Mouse (Mus musculus) hematopoietic stem cell, adult 5-6 weeks (primary cell): ENCODE measurements at regions not wholly inside any gene's neighbourhood (a gene's known extent, or its start where the extent isn't known, plus 50 kb on each side); places are given as distances from the start of the nearest gene placed in this dataset.
A peak's percentile ranks its signal among the peaks of the same experiment; 100 is the strongest.
"Not testable (repeated sequence)": the region's sequence is repeated elsewhere in the genome, so short reads cannot be mapped to it uniquely, and the experiment has no call there.

Experiments used
- ATAC-seq, 2 experiments: fragments of 125-278 bp in 1 of 2; replicated peaks in 1 of 2; 2 replicates each; pipeline ENCODE4 v1.8.0; 2016 to 2017; ENCODE audit warnings: inconsistent platforms in 2 of 2, mild to moderate bottlenecking in 2 of 2, moderate number of reproducible peaks in 2 of 2, low read depth in 1 of 2, moderate TSS enrichment in 1 of 2; ENCODE audit not compliant: low FRiP score in 2 of 2, poor library complexity in 2 of 2, severe bottlenecking in 2 of 2, insufficient read depth in 1 of 2, low TSS enrichment in 1 of 2

DNA sequence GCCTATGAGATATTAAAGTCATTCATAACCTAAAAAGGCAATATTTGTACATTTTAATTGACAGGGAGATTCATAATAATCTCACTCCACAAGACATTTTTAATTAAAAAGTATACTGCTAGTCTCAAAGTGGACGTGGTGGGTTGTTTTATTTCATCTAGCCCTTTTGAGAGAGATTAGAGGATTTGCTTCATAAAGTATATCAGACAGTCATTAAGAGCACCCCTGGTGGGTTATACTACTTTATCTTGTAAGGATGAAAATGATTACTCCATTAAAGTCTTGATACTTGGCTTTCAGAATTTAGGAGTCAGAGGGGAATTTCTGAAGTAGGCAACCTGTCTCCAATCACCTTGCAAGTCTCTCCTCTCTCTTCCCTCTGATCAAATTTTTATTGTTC, 355.7 kb downstream of the Arl4a start:
- ATAC-seq = no peak

DNA sequence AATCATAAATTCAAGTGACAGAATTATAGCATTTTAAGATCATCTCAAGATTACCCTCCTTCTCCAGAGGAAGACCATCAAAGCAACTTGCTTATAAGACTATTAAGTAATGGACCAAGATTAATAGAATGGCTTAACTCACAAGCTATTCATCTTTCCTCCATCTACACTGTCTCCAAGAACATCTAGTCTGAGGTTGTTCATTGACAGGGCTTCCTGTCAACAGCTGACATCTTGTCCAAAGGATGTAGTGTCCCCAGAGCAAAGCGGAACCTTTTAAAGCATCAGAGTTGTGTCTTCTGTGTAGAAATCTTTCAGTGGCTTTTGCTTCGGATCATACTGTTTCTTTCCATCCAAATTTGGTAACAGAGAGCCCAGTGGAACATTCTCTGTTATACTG, 362.2 kb downstream of the Arl4a start:
- ATAC-seq = no peak

- no peak for ATAC-seq
These were observed 370.1 kb downstream of the Arl4a start for GRCm38 (mm10) chr12:39667701-39668100.

GRCm38 (mm10) chr12:39665448-39665847, 372.4 kb downstream of the Arl4a start:
- peak; percentile 97 to 100 for ATAC-seq

- ATAC-seq = no peak
These were observed 377.4 kb downstream of the Arl4a start for GRCm38 (mm10) chr12:39660420-39660819.

DNA sequence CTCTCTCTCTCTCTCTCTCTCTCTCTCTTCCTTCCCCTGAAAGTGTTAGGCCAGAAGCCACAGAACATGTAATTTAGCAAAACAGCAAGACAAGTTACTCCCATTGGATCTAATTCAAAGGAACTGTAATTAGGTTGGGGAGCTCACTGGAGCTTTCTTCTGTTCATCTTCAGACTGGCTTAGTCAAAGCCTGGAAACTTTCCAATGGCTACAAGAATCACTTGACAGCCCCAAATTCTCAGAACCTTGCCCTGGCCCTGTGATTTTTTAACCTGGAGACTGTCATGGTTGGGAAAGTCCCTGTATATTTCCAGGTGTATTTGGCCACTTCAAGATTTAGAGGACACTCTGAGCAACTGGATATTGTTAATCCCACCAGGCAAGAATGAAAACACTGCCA, 381.2 kb downstream of the Arl4a start:
- ATAC-seq = no peak

GRCm38 (mm10) chr12:39648952-39649351, 388.9 kb downstream of the Arl4a start:
- no peak for ATAC-seq

GRCm38 (mm10) chr12:39646556-39646955, 391.3 kb downstream of the Arl4a start:
- no peak for ATAC-seq

DNA sequence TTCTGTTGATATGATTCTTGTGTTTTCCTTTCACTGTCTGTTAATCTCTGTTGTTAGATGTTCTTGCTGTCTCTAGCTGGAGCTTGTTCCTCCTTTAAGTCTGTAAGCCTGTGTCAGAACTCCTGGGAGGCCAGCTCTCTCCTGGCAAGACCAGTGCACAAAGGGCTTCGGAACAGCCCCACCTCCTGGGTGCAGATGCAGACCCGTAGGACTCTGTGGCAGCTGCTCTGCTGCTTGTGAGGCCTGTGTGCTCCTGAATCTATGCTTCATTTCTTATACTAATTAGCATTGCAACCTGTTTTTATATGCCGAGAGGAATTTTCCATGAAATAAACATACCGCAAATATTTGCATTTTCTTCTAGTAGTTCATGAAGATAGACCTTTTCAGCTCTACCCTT, 392.2 kb downstream of the Arl4a start:
- ATAC-seq = no peak

- no peak for ATAC-seq
These were observed 398.6 kb downstream of the Arl4a start for GRCm38 (mm10) chr12:39639246-39639645.

DNA sequence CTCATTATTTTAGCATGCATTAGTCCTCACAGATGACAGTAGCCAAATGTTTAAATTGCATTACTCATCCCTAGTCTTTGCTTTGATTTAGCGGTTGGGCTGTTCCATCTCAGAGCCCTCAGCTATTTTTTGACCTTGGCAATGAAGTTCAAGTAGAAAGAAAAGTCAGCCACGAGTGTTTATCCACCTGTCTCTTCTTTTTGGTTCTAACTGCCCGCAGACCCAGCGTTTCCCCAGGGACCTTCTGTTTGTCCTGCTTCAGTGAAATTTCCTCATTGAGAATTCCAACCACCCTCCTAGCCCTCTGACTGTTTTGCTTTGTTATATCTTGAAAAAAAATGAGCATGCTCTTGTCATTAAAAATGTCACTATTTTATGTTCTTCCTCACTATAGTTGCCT, 403.5 kb downstream of the Arl4a start:
- no peak for ATAC-seq

DNA sequence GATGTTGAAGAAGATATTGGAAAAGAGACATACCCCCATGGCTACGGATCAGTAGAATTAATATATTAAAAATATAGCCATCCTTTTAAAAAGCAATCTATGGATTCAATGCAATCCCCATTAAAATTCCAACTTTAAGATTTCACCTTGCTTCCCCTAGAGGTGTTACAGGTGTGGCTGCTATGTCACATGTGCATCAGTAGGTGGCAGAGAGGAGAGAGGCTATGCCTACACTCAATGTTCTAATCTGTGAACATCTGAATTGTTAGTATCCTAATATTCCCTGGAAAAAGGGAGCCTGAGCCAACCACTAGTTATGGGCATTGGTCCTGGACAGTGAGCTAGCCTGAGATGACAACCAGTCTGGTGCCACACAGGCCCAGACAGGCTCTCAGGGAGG, 416.6 kb downstream of the Arl4a start:
- ATAC-seq = no peak

DNA sequence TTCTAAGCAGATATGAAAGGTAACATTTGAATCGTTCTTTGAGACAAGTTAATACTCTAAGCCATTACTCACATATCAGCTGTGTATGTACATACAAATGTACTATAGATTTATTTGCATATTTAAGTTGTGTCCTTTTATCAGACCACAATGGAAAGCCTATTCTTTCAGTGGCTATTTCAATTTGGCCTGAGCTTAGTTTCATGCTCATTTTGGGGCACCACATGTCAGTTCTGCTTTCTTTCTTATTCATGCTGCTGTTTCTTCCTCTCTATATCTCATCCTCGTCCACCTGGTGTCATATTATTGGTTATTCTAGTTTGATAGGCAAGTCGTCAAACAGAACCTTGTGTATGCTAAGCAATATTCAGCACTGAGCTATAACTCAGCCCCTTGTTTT, 432.5 kb downstream of the Arl4a start:
- no peak for ATAC-seq

- ATAC-seq = no peak
These were observed 433.1 kb downstream of the Arl4a start for GRCm38 (mm10) chr12:39604723-39605122.

GRCm38 (mm10) chr12:39594726-39595125, 443.1 kb downstream of the Arl4a start:
- no peak for ATAC-seq

DNA sequence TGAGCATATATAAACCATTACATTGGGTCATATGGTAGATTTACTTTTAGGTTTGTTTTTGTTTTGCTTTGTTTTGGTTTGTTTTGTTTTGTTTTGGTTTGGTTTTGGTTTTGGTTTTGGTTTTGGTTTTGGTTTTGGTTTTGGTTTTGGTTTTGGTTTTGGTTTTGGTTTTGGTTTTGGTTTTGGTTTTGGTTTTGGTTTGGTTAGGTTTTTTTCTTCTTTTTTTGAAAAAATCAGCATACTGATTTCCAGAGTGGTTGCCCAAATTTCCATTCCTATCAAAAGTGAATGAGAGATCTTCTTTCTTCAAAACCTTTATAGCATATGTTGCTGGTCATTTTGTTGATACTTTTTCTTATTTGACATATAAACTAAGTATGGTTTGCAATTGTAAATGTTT, 444.0 kb downstream of the Arl4a start:
- ATAC-seq = not testable (repeated sequence)

DNA sequence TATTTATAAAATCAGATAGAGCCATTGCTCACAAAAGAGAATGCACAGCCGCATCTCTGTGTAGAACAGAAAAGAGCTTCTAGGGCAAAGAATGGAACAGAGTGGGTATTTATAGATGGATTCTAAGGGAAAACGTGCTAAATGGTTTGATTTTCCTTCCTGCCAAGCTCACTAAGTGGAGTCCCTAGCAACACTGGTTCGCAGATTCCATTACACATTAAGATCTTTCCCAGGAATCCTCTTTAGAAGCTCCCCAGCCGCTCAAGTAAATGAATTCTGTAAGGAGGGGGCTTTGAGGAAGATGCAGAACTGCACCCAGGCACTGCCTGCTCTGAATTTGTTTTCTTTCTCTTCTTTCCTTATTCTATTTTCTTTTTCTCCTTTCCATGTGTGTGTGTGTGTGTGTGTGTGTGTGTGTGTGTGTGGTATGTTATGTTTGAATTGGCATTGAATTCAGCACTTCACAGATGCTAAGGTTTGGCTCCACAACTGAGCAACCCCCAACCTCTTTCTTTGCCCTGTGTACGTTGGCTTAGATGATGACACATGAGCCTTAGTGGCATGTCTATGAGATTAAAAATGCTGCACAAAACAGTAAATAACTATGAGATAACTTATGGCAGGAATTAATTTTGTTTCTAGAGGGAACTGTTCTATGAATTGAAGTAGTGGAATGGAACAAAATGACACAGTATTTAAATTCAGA, 450.5 kb downstream of the Arl4a start:
- ATAC-seq = no peak

GRCm38 (mm10) chr12:39586163-39586562, 451.7 kb downstream of the Arl4a start:
- no peak for ATAC-seq

GRCm38 (mm10) chr12:39577610-39578009, 460.2 kb downstream of the Arl4a start:
- ATAC-seq = no peak
